Mouse (Mus musculus) bone marrow, adult 2 months (tissue): ENCODE results near the gene Lzic.

Source experiments
- CTCF ChIP-seq: fragments of 200-500 bp; IDR thresholded peaks from 2 replicates; pipeline ENCODE4 v1.5.1; 2011; ENCODE audit warnings: low read length, control low read depth; ENCODE audit not compliant: control insufficient read depth, insufficient read depth
- POLR2A ChIP-seq: fragments of 200-500 bp; IDR thresholded peaks from 2 replicates; pipeline ENCODE4 v1.6.1; 2011; ENCODE audit warnings: low read depth, mild to moderate bottlenecking, control low read depth, low read length, borderline replicate concordance; ENCODE audit not compliant: control insufficient read depth

DNA sequence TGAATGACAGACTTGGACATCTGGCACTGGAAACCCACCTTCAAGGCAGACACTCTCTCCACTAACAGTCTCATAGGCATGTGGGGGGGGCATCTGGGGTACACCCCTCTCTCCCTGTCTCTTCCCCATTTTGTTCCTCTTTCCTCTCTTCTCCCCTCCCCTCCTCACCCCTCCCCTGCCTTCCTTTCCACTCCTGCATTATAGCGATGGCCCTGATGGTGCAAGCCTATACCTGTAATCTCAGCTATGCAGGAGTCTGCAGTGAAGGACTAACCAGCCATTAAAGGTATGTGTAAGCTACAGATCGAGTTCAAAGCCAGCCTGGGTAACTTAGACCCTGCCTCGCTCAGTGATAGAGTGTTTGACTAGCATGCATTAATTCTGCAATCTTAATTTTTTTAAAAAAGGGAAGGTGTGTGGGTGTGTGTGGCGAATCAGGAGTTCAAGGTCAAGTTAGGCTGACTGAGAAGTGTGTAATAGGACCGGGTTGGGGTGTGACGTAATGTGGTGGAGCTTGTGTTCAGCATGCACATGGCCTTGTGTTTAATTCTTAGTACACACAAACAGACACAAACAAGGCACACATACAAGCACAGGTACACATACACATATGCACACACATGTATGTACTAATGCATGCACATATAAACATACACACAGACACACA lies 22.6 kb upstream of the Lzic start:
- TF ChIP-seq CTCF, result no peak
- no peak for TF ChIP-seq POLR2A
